Mouse (Mus musculus): ENCODE data around the gene Cxcr1.

- TF ChIP-seq CTCF (IDR thresholded peaks at IDR 0.05; ENCODE audit: insufficient read depth, low read depth, low read length) (no peak), POLR2A (IDR thresholded peaks at IDR 0.05; ENCODE audit: insufficient read depth, low read depth, low read length) (no peak)
Observed at GRCm38 (mm10) chr1:74160036-74160435, 34.4 kb downstream of the Cxcr1 start.

Data from olfactory bulb, adult 2 months (tissue).